Mouse (Mus musculus) embryonic facial prominence, embryonic 15.5 days (tissue): ENCODE measurements around the gene Pold4. TPM values are rescaled to one million over a fixed set of nuclear protein-coding genes. Genes with fewer than 3 reads are reported as not detected.

Experiments used
- ATAC-seq: fragments of 200-750 bp; cut with Nextera tagmentation; 2 replicates; pipeline ENCODE4 v1.8.0; 2017; ENCODE audit warnings: low read depth, moderate TSS enrichment; ENCODE audit not compliant: insufficient number of reproducible peaks, low FRiP score, low TSS enrichment
- H3K27ac ChIP-seq: fragments of 300-500 bp; sonication (generic); replicated peaks from 2 replicates; pipeline ENCODE4 v1.5.1; 2015; ENCODE audit warnings: mild to moderate bottlenecking, inconsistent platforms
- H3K27me3 ChIP-seq: fragments of 300-500 bp; sonication (generic); 2 replicates; pipeline ENCODE4 v1.6.1; 2015; ENCODE audit warnings: inconsistent platforms
- H3K36me3 ChIP-seq: fragments of 300-500 bp; sonication (generic); 2 replicates; pipeline ENCODE4 v1.6.1; 2015; ENCODE audit warnings: mild to moderate bottlenecking, inconsistent platforms
- H3K4me1 ChIP-seq: fragments of 300-500 bp; sonication (generic); 2 replicates; pipeline ENCODE4 v1.6.1; 2015; ENCODE audit warnings: inconsistent platforms
- H3K4me2 ChIP-seq: fragments of 300-500 bp; sonication (generic); replicated peaks from 2 replicates; pipeline ENCODE4 v1.6.1; 2015; ENCODE audit warnings: mild to moderate bottlenecking, inconsistent platforms
- H3K4me3 ChIP-seq: fragments of 300-500 bp; sonication (generic); replicated peaks from 2 replicates; pipeline ENCODE4 v1.5.1; 2015; ENCODE audit warnings: mild to moderate bottlenecking, inconsistent platforms
- H3K9ac ChIP-seq: fragments of 300-500 bp; sonication (generic); 2 replicates; pipeline ENCODE4 v1.6.1; 2015; ENCODE audit warnings: inconsistent platforms
- H3K9me3 ChIP-seq: fragments of 300-500 bp; sonication (generic); replicated peaks from 2 replicates; pipeline ENCODE4 v1.6.1; 2016; ENCODE audit warnings: inconsistent platforms
- WGBS: fragments of 180-500 bp; shearing (Covaris S2); methylation state at CpG from one replicate; pipeline ENCODE4 v1.1.7; 2015; 5-methylcytosine and 5-hydroxymethylcytosine counted together
- polyA plus RNA-seq: library from polyadenylated mRNA; unstranded; fragments of >200 nt; fragmentation: Nextera tagmentation; extraction: Ambion mirVana; gene quantifications from 2 replicates; pipeline ENCODE4 v1.2.1, GENCODE M21; 2015

Pold4 gene
- polyA plus RNA-seq, 1 experiment from 2014 or later = 33.5 TPM

DNA sequence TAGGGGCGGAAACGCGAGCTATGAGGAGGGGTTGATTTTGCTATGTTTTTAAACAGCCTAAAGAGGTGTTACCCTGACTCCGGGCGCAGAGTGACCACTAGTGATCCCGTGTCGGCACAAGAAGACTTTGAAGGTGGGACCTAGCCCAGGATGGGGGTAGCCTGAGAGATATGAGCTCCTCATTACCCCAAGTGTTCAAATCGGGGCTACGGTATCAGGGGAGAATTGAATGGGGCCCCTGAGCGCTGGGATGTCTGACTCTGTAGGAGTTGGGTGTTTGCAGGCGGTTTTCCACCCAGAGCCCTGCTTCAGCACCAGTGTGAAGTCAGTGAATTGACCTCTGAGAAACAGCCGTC, 26.2 kb downstream of the Pold4 start:
- Histone ChIP-seq H3K27ac (no peak overlapping the region), H3K9me3 (no peaks in the 10 kb centered on the region), H3K4me2 (peak overlapping the region; percentile 75), H3K27me3 (no peaks in the 10 kb centered on the region), H3K4me1 (peaks cover 10% of the 10 kb centered on the region; the same call in 1 of the 2 replicates), H3K4me3 (peak overlapping the region; percentile 54), H3K9ac (peak overlapping the region; percentile 41), H3K36me3 (no peaks in the 10 kb centered on the region)
- 18% methylated on average over 12 of the region's 12 CpGs for WGBS
- 0 out of 2 replicates have a peak, but pooled peaks have one; percentile 6 for ATAC-seq

DNA sequence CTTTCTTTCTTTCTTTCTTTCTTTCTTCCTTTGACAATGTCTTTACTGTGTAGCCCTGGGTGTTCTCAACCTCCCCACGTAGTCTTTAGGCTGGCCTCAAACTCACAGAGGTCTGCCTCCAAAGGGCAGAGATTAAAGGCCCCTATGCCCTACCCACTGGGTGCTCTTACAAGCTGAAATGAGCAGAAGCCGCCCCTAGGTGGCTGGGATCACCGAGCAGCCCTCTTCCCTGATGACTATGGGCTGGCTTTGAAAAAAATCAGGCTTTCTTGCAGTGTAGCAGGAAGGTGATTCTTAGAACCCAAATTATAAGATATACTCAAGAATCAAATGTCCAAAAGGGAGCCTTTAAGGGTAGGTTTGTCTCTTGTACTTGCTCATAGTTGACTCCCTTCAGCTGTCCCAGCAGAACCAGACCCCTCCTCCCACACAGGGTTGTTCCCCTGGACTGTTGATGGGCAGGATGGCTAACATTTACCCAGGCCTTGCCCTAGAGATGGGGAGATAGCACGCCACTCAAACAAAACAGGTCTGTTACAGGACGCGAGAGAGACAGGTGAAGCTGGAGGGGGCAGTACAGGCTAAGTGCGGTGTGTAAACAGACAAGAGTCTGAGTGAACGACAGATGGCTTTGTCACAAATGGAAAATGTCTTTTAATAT, 29.5 kb downstream of the Pold4 start:
- H3K9ac ChIP-seq = no peak overlapping the region
- no peak overlapping the region for H3K4me3 ChIP-seq
- ATAC-seq = no peak
- peaks cover 7% of the 10 kb centered on the region for H3K36me3 ChIP-seq
- no peak overlapping the region for H3K27ac ChIP-seq
- H3K9me3 ChIP-seq = no peaks in the 10 kb centered on the region
- no peak overlapping the region for H3K4me2 ChIP-seq
- WGBS = 53% methylated on average over 8 of the region's 8 CpGs
- H3K27me3 ChIP-seq = no peaks in the 10 kb centered on the region
- H3K4me1 ChIP-seq = peaks cover 10% of the 10 kb centered on the region; the same call in 1 of the 2 replicates

DNA sequence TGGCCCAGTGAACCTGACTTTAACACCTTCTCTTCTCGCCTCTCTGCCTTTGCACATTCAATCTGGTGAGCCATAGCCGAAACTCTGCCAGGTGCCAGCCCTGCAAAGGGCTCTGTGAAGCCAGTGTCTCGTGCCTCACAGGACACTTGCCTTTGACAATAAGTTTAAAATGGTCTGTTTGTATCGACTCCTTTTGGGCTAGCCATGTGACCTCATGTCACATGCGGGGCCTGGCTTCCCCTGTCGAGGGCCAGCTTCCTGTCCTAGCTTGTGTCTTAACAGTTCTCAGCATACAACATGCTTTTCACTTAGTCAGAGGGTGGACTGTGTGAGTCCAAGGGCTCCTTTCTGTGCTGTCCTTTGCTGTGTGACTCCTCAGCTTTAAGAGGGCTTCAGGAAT, 31.1 kb downstream of the Pold4 start:
- 73% methylated on average over 6 of the region's 6 CpGs for WGBS
- Histone ChIP-seq H3K36me3 (peaks cover 7% of the 10 kb centered on the region), H3K4me1 (peaks cover 4% of the 10 kb centered on the region), H3K9me3 (no peaks in the 10 kb centered on the region), H3K4me2 (no peak overlapping the region), H3K4me3 (no peak overlapping the region), H3K9ac (no peak overlapping the region), H3K27me3 (no peaks in the 10 kb centered on the region), H3K27ac (no peak overlapping the region)
- no peak for ATAC-seq

GRCm38 (mm10) chr19:4263702-4264101, 32.0 kb downstream of the Pold4 start:
- Histone ChIP-seq H3K4me1 (peaks cover 10% of the 10 kb centered on the region), H3K9ac (no peak overlapping the region), H3K4me3 (no peak overlapping the region), H3K36me3 (peaks cover 7% of the 10 kb centered on the region), H3K4me2 (no peak overlapping the region), H3K27me3 (0 out of 2 replicates have a peak, but pooled peaks cover 4% of the 10 kb centered on the region), H3K9me3 (no peaks in the 10 kb centered on the region), H3K27ac (no peak overlapping the region)
- no peak for ATAC-seq
- WGBS = 62% methylated on average over 14 of the region's 14 CpGs

DNA sequence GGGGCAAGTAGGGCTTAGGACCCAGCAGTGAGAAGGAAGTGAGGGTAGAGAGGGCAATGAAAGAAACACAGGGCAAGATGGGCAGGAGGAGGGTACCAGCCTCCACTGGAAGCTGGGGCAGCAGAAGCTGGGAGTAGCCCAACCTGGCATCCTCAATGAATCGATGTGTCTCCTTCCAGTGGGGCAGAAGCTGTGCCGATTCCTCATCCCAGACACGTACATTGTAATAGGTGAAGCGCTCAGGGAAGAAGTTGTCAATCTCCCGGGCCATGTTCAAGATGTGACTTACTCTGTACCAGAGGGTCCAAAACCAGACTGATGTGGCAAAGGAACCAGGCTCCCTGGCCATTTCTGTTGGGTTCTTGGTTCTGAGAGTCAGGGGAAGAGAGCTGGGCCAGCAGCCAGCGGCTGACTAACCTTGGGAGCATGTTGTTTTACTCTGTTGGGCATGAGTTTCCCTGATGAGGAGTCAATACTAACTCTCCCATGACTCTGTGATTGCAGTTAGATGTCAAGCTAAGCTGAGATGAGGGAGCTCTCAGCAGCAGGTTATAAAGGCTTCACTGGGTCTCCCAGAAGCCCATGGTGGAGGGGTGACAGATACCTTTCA, 32.6 kb downstream of the Pold4 start:
- WGBS = 93% methylated on average over 6 of the region's 6 CpGs
- Histone ChIP-seq H3K27ac (no peak overlapping the region), H3K36me3 (peaks cover 7% of the 10 kb centered on the region)

GRCm38 (mm10) chr19:4265956-4266355, 34.3 kb downstream of the Pold4 start:
- Histone ChIP-seq H3K9me3 (no peaks in the 10 kb centered on the region), H3K4me1 (peaks cover 16% of the 10 kb centered on the region), H3K27me3 (0 out of 2 replicates have a peak, but pooled peaks cover 4% of the 10 kb centered on the region), H3K27ac (no peak overlapping the region), H3K9ac (no peak overlapping the region), H3K4me2 (no peak overlapping the region), H3K4me3 (no peak overlapping the region), H3K36me3 (peaks cover 11% of the 10 kb centered on the region)
- ATAC-seq = no peak
- WGBS = 60% methylated on average over 4 of the region's 4 CpGs

More for the DNA sequence above, 32.6 kb downstream of the Pold4 start:
- H3K9me3 ChIP-seq = no peaks in the 10 kb centered on the region
- no peak overlapping the region for H3K9ac ChIP-seq
- H3K27me3 ChIP-seq = 0 out of 2 replicates have a peak, but pooled peaks cover 4% of the 10 kb centered on the region
- peaks cover 14% of the 10 kb centered on the region for H3K4me1 ChIP-seq
- ATAC-seq = no peak
- H3K4me2 ChIP-seq = no peak overlapping the region
- no peak overlapping the region for H3K4me3 ChIP-seq

DNA sequence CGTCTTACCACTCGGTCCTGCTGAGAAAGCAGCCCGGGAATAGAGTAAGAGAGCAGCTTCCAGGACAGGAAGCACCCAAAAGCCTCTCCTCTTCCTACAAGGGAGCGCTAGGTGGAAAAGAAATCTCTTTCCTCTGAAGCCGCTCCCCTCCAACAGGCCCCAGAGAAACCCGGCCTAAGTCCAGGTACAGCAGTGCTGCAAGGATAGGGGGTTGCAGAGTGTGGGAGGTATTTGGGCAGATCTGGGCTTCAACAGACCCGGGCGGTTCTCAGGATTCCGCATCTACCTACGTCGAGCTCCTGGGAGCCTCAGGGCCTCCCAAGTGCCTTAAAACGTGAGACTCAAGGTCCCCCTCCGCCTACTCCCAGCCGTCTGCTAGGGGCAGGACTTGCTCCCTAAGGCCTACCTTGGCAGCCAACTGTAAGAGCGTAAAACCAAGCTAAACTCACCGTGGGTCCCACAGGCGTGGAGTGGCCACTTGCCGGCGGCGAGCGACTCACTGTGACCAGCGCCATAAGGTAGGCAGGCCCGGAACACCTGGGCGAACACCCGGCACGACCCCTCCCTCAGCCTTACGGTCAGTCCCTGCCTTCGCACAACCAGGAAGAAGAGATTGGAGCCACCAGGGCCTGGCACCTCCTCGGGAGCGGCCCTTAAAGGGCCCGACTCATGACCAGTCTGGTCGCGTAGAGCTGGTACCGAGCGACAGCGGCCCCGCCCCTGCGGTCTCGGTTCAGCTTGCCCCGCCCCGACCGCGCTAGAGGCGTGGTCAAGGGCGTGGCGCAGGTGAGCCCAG, 37.1 kb downstream of the Pold4 start, which contains the start of gene Ssh3:
TSS of gene Ssh3 (minus strand) at position 615 of the 796 bp plus-strand sequence.
- 0 out of 2 replicates have a peak, but pooled peaks cover 4% of the 10 kb centered on the region for H3K27me3 ChIP-seq
- H3K27ac ChIP-seq = peak within 1 kb of the TSS; percentile 51
- H3K4me2 ChIP-seq = peak within 1 kb of the TSS; percentile 74
- peak; percentile 79 for ATAC-seq
- WGBS = 5% methylated on average over 46 of the region's 46 CpGs
- H3K9me3 ChIP-seq = no peaks in the 10 kb centered on the region
- peaks cover 17% of the 10 kb centered on the region for H3K36me3 ChIP-seq
- H3K4me1 ChIP-seq = peaks cover 16% of the 10 kb centered on the region
- H3K9ac ChIP-seq = peak within 1 kb of the TSS; percentile 47
- peak within 1 kb of the TSS; percentile 60 for H3K4me3 ChIP-seq

- H3K4me2 ChIP-seq = no peak overlapping the region
- H3K36me3 ChIP-seq = peaks cover 11% of the 10 kb centered on the region; the same call in 1 of the 2 replicates
- H3K9ac ChIP-seq = no peak overlapping the region
- no peaks in the 10 kb centered on the region for H3K9me3 ChIP-seq
- no peak overlapping the region for H3K4me3 ChIP-seq
- 64% methylated on average over 6 of the region's 6 CpGs for WGBS
- ATAC-seq = no peak
- H3K27me3 ChIP-seq = 0 out of 2 replicates have a peak, but pooled peaks cover 4% of the 10 kb centered on the region
- peaks cover 16% of the 10 kb centered on the region for H3K4me1 ChIP-seq
- no peak overlapping the region for H3K27ac ChIP-seq
Observed at GRCm38 (mm10) chr19:4270187-4270586, 38.5 kb downstream of the Pold4 start.

DNA sequence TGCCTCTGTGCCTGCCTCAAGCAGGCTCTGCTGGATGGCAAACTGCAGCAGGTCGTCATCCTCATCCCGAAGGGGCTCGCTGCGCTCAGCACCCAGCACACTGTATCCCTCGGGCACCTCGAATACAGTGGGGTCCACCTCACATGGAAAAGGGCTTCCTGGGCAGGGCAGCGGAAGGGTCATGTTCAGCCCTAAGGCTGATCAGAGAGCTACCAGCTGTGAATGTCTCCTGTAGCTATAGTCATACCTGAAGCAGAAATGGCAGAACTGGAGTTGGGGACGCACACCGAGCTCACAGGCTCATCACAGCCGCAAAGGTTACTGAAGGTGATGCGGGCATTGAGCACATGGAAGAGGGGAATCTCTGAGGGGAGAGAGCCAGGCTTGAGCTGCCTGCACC, 39.3 kb downstream of the Pold4 start:
- no peak overlapping the region for H3K4me3 ChIP-seq
- H3K27ac ChIP-seq = no peak overlapping the region
- H3K9ac ChIP-seq = no peak overlapping the region
- H3K4me2 ChIP-seq = no peak overlapping the region
- ATAC-seq = no peak
- peaks cover 10% of the 10 kb centered on the region; the same call in 1 of the 2 replicates for H3K36me3 ChIP-seq
- 92% methylated on average over 11 of the region's 11 CpGs for WGBS
- no peaks in the 10 kb centered on the region for H3K9me3 ChIP-seq
- H3K27me3 ChIP-seq = 0 out of 2 replicates have a peak, but pooled peaks cover 4% of the 10 kb centered on the region
- H3K4me1 ChIP-seq = peaks cover 16% of the 10 kb centered on the region

DNA sequence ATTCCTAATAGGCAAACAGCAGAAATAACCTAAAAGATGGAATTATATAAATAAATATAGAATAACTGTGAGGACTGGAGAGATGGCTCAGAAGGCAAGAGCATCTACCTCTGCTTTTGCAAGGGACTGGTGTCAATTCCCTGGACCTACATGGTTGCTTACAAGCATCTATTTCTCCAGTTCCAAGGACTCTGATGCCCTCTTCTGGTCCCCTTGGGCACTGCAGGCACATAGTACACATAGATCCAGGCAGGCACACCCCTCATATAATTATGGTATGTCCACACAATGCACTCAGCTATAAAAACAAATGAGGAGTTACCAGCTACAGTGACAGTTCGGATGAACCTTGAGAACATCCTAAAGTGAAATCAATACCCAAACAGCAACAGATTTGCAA, 47.8 kb downstream of the Pold4 start:
- ATAC-seq = no peak
- H3K27me3 ChIP-seq = no peaks in the 10 kb centered on the region
- 93% methylated on average over 1 of the region's 1 CpGs for WGBS

DNA sequence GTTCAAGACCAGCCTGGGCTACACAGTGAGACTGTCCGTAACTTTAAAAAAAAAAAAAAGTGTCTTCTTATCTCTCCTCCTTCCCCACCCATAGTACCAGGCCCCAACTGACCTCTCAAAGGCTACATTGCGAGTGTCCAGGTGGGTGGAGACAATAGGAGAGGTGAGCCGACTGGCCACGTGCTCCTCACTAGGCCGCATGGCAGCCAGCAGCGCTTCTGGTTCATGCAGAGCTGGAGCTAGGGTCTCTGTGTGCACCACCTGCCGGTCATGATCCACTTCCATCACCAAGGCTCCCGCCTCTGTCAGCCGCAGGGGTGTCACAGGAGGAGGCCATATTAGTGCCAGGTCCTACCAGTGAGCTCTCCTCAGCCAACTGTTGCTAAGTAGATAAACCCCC, 48.7 kb downstream of the Pold4 start:
- H3K4me2 ChIP-seq = no peak overlapping the region
- H3K27me3 ChIP-seq = no peaks in the 10 kb centered on the region
- H3K9ac ChIP-seq = no peak overlapping the region
- ATAC-seq = no peak
- 92% methylated on average over 9 of the region's 9 CpGs for WGBS
- H3K36me3 ChIP-seq = peaks cover 9% of the 10 kb centered on the region
- no peaks in the 10 kb centered on the region for H3K9me3 ChIP-seq
- H3K27ac ChIP-seq = no peak overlapping the region
- H3K4me1 ChIP-seq = peaks cover 17% of the 10 kb centered on the region
- no peak overlapping the region for H3K4me3 ChIP-seq

More for the DNA sequence above, 47.8 kb downstream of the Pold4 start:
- H3K4me1 ChIP-seq = peaks cover 17% of the 10 kb centered on the region
- no peak overlapping the region for H3K27ac ChIP-seq
- no peaks in the 10 kb centered on the region for H3K9me3 ChIP-seq
- H3K9ac ChIP-seq = no peak overlapping the region
- no peak overlapping the region for H3K4me2 ChIP-seq
- H3K4me3 ChIP-seq = no peak overlapping the region
- H3K36me3 ChIP-seq = peaks cover 5% of the 10 kb centered on the region
